Mouse (Mus musculus): Measurements from ENCODE around the gene Fam71f1.

The Fam71f1 gene

DNA sequence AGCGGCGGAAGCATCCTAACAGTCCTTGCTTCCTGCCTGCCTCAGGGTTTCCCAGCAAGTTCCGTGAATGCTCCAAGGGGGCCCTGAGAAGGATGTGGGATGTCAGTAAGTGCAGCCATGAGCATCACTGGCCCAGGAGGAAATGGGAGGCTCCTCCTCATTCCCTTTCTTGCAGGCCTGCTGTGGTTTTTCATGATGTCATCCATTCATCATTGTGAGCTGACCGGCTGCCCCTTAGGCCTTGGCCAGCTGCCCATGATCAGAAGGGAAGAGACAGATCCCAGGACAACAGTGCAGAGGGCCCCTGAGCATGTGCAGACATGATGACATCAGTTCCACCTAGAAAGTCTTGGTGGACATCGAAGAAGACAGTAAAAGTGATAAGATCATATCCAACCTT, at the start of gene Fam71f1:
Gene Fam71f1 (plus strand): TSS at position 262 of the 400 bp plus-strand sequence.
- peak; percentile 88 for DNase-seq (ENCODE audit: low spot score)

DNA sequence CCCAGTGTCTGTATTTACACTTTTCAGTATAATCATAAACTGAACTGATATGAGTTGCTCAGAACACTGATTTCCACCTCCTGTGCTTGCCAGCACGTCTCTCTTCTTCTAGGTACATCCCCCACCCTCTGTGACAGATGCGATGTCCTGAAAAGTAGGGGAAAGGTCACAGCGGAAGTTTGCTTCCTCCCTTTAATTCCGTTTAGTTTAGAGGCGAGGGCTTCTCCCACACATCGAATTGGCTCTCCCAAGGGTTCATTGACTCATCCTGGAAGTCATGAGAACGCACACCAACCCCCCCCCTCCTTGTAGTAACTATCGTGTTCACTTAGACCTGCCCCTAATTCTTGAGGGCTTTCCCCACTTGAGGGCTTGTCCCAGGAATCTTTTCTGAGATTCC, 48.0 kb upstream of the Fam71f1 start:
- DNase-seq (ENCODE audit: low spot score): no peak

DNA sequence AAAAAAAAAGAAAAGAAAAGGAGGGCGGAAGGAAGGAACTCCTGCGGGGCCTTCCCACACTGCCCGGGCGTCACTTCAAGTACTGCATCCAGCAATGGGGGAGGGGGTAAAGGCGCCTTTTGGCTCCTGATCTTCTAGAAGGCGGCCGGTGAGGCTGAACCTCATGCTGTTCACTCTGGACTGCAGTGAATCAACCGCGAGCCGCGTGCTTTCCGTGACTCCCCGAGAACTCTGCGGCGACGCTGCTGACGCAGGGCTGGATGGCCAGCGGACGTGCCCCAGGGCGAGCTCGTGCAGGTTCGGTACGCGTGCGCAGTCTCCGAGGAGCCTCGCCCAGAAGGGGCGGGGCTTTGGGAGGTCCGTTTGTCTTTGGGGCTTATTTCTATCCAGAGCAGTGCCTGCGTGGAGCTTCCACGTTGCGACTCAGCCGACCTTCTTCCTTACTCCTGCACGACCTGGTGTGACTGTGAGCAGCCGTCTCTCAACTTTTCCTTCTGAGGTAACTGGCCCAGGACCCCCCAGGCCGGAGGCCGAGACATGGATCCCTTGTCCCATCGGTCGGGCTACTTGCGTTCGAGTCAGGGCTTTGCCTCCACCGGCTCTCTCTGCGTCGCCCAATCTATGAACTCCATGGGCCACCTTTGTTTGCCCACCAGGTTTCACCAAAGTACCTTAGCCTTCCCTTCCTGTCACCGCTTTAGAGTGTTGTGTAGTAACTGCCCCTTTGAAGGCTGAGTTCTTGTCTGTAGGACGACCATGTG, 46.4 kb upstream of the Fam71f1 start, which contains the start of gene Hilpda:
Gene Hilpda (plus strand): TSS at position 177 of the 761 bp plus-strand sequence.
- DNase-seq (ENCODE audit: low spot score): peak; percentile 97

DNA sequence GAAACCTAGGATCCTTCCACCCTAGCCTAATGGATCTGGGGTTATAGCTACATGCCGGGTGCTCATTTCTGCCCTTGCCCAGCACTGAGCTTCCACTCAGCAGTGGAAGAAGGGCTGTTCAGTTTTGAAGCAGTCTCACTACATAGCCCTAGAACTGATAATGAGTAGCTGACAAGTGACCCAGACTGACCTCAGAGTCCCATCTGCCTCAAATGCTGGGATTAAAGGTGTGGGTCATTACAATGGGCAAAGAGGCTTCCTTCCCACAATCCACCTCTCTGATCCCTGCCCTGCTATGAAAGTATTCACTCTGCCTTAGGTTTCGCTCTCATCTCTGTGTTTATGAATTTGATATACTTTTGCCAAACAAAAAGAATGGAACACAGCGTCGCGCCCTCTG, 42.2 kb upstream of the Fam71f1 start:
- DNase-seq (ENCODE audit: low spot score): no peak

DNA sequence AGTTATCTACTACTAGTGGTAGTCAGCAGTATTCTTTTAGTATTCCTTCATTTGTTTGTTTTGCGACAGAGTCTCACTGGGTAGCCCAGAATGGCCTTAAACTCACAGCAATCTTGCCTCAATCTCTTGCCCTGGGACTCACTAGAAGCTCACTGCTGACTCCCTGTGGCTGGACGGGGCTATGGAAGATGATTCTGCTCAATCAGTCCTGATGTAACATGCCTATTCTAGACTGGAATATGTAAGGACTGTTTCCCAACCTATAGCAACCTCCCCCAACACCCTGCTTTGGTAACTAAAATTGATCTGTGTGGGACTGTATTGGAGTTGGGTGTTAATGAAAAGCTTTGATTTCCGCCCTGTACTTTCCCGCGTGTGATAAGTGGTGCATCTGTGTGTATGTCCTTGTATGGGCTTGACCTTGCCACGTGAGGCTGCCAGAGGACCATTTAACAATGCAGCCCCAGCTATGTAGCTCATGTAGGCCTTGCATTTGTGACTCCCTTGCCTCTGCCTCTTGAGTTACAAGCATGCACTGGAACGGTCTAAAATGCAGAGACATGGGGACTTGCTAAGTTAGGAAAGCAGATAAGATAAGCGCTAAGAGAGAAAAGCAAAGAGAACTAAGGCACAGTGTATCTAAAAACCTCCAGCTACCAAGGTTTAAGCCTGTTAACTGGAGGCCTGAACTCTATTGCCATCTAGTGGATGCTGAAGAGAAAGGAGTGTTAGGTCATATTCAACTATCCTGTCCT, 40.2 kb upstream of the Fam71f1 start:
- DNase-seq (ENCODE audit: low spot score): peak; percentile 86

DNA sequence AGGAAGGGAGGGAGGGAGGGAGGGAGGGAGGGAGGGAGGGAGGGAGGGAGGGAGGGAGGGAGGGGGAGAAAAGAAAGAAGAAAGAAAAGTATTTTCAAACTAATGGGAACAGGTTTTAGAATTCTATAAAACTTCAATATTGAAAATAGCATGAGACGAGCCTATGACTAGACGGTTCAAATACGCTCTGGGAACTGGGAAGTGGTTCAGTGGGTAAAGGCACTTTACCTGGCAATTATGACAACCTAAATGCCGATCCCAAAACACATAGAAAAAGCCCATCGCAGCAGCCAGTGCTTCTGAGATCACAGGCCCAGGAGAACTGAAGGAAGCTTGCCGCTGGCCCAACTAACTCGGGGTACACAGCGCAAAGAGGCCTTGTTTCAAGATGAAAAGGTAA, 39.6 kb upstream of the Fam71f1 start, which contains the start of gene Fam71f2:
Gene Fam71f2 (plus strand): TSS at position 301 of the 400 bp plus-strand sequence.
- no peak for DNase-seq (ENCODE audit: low spot score)

DNA sequence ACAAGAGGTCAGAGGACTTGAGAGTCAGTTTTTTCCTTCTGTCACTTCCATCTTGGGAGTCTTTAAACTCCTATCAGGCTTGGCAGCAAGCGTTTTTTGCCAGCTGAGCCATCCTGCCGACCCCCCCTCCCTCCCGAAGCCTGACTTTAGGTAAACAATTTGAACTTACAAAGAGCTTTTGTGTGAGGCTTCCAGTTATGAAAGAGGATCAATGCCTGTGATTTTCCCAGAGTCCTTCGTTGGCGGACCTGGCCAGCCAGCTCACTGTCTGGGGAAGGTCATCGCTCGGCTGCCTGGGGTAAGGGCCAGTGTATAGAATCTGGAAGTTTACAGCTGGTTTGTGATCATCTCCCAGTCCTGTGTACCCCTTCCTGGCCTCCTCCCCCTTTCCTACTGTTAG, 38.3 kb upstream of the Fam71f1 start:
- DNase-seq (ENCODE audit: low spot score): no peak

DNA sequence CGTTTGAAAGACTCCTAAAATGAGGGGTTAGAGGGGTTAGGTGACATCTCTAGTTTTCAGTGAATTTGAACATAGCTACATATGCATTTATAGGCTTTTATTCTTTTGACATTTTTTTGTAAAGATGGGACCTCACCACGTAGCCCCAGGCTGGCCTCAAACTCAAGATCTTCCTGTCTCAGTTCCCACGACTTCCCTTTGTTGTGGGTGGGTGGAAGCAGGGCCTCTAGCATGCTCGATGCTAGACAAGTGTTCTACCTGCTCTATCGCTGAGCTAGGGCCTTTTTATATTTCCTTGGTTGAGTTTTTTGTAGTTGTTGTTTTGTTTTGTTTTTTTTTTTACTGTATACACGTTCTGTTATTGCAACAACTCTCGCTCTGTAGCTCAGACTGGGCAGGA, 32.1 kb upstream of the Fam71f1 start:
- no peak for DNase-seq (ENCODE audit: low spot score)

DNA sequence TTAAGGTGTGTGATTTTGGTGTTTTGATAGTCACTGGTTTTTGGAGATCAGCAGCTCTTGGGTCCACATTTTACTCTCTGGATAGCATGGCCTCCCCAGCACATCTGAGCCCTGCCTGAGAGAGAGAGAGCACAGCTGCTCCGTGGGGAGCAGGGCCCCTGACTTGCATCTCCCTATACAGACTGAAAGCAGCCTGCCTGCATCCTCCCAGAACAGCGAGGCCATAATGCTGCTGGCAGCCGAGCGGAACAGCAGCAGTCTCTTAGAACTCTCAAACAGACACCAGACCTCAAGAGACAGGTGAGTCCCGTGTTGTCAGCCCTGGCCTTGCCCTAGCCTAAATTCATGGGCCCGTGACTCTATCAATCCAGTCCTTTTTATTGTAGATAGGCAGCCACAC, 31.5 kb upstream of the Fam71f1 start:
- DNase-seq (ENCODE audit: low spot score): no peak

DNA sequence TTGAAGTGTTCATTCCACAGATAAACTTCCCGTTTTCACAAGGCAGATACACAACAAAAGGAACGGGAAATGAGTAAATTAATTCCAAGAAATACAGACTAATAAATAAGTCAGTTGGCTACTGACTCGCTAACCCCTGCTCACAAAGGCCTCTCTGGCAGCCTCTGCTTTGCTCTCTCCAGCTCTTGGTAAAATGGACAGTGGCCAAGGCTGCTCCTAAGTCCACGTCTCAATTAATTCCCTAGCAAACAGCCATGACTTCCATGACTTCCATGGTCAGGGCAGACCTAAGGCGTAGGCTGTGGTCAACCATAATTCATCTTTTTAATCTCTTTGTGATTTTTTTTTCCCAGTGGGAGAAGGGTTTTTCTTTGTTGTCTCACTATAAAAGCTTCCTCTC, 31.0 kb upstream of the Fam71f1 start:
- no peak for DNase-seq (ENCODE audit: low spot score)

DNA sequence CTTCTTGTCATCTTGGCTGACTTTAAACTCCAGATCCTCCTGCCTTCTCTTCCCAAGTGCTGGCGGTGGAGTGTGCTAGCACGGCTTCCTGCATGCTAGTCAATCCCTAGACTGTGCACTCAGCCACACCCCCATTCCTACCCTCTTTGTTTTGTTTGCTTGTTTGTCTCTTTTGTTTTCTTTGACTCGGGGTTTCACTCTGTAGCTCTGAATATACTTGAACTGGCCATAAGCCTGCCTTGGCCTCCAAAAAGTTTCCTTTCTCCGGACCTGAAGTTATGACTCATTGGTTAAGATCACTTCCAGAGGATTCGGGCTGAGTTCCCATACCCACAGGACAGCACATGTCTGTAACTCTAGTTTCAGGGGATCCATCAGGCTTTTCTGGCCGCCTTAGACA, 30.3 kb upstream of the Fam71f1 start:
- DNase-seq (ENCODE audit: low spot score): no peak

DNA sequence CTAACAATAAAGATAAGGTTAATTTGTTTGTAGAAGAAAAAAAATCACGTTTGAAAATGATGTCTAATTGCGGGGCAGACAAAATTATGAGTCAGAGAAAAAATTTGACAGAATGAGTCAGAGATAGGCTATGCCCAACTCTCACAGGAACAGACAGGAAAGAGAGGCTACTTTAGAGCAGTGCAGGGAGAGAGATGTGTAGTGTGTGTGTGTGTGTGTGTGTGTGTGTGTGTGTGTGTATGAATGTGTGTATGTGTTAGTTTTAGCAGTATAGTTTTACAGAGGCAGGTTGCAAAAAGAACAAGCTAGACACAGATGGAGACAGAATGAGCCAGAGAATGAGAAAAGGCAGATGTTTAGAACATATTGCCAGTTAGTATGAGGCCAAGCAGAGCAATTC, 19.8 kb upstream of the Fam71f1 start:
- DNase-seq (ENCODE audit: low spot score): no peak

DNA sequence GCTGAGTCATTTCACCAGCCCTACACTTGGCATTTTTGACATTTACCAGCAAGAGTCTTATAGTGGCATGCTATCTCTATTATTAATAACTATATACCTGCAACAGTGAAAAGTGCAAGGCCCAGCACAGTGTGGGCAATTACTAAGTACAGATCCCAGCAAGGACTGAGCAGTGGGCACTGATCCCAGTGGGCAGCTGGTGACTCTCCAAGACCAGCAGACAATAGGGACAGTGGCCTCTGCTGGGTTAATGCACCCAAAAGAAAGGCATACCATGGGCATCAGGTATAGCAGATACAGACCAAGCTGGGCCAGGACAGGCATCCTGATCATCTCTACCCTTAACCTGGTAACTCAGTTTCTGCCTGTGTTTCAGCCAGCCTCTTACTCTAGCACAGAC, 15.7 kb upstream of the Fam71f1 start:
- DNase-seq (ENCODE audit: low spot score): peak; percentile 13

DNA sequence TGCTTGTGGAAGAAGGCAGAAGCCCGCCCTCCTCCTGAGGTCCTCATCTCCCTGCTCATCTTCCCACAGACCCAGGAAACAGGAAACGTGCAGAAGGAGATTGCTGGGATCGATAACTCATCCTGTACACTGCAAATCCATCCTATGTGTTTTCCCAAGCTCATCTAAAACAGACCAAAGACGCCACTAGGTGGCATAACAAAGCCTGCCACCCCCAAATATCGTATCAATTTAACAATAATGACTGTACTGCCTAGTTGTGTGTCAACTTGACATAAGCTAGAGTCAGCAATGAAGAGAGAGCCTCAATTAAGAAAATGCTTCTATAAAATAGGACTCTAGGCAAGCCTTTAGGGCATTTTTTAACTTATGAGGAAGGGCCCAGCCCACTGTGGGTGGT, 15.2 kb upstream of the Fam71f1 start:
- DNase-seq (ENCODE audit: low spot score): no peak

DNA sequence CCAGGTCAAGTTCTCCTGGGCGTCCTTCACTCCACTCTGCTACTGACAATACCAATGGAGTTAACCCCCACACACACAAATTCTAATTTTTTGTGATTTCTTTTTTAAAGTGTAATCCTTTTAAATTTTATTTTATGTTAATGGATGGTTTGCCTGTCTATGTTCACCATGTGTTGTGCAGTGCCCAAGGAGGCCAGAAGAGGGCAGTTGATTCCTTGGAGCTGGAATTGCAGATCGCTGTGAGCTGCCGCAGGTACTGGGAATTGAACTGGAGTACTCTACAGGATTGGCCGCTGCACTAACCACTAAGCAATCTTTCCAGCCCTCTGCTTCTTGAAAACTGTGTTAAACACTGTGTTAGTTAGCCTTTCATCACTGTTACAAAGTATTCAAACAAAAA, 13.5 kb upstream of the Fam71f1 start:
- DNase-seq (ENCODE audit: low spot score): no peak

DNA sequence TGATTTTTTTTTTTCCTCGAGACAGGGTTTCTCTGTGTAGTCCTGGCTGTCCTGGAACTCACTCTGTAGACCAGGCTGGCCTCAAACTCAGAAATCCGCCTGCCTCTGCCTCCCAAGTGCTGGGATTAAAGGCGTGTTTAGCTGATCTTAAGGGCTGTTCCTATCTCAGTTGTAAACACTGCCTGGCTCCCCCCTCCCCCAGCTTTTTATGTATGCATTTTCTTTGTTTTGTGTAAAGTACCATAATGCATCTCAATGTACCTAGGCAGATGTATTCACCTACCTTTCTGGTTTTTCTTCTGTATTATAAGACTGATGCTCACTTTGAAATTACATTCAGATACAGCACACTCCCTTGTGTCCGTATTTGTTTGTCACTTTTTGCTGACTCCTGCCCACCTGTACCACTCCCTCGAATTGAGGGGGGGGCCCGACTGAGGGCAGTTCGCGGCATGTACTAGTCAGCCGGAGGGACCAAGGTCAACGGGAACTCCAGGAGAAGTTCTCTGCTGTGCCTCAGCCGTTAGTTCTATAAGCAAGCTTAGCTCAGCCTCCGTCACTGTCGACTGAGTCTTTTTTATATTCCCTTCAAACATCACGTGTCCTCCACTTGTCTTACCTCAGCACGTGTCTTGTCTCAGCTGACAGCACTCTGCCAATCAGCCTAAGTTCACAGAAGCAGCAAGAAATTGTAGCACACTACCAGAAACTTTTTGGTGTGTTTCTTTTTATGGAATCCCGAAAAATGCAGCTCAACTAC, 9.9 kb upstream of the Fam71f1 start:
- no peak for DNase-seq (ENCODE audit: low spot score)

DNA sequence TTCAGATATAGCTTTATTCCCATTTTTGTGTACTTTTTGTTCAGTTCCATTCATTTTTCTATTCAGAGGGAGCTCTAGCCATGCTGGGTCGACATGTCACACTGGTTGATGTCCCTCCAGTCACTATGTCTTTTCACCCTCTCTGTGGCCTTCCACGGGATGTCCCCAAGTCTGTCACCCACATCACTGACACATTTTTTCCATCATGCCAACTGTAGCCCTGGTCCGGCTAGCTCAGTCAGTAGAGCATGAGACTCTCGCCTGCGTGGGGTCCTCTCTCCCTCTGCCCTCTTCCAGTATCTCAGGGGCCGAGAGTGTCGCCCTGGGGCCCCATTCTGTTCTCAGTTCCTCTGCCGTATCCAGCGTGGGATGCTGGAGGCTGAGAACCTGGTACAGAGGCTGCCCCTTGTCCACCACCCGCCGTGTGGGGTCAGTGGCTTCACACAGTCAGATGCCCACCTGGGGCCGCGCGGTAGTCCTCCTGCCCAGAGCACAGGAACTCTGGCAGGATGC, 5.2 kb upstream of the Fam71f1 start:
- DNase-seq (ENCODE audit: low spot score): no peak

DNA sequence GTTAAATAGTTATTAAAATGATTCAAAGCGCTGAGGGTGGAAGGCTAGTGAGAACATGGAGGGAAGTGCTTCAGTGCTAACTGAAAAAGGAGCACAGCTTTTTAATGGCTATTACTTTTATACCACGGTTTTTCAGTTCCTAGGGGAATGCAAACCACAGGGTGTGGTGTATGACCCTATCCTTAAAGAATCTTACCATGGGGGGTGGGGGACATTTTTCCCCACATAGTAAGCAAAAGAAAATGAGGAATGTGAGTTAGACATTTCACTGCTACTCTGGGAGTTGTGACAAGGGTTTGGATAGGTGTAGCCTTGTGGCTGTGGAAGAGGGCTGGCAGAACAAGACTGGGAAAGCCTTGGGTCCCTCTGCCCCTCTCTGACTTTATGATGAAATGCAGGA, 1.7 kb upstream of the Fam71f1 start:
- no peak for DNase-seq (ENCODE audit: low spot score)

DNA sequence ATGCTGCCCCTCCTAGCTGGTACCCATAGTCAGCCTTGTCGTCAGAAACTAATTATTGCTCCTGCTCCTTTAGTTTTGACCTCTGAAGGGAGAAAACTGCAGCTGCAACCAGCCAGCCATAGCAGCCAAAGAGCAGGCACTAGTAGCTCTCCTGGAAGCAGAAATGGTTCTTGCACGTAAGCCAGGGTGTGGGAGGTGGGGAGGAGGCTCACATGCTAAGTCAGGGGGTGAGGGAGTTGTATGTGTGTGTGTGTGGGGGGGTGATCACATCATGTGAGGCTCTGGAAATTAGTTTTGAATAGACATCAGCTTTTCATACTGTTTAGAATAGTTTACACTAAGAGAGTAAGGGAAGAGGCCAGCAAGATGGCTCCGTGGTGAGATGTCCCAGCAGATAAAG, 999 bp upstream of the Fam71f1 start:
- no peak for DNase-seq (ENCODE audit: low spot score)

DNA sequence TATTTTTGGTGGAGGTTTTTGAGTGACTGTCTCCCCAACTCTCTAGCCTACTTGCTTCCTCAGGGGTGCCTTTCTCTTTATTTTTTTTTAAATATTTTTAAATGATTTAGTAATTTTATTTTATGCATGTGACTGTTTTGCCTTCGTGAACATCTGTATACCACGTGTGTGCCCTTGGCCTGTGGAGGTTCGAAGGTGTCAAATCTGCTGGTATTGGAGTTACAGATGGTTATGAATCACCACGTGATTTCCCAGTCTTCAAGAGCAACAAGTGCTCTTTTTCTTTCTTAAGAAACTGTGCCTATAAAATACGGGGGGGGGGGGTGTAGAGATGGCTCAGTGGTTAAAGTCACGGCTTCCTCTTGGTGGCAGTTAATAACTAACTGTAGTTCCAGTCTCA, 2.6 kb downstream of the Fam71f1 start:
- DNase-seq (ENCODE audit: low spot score): no peak

DNA sequence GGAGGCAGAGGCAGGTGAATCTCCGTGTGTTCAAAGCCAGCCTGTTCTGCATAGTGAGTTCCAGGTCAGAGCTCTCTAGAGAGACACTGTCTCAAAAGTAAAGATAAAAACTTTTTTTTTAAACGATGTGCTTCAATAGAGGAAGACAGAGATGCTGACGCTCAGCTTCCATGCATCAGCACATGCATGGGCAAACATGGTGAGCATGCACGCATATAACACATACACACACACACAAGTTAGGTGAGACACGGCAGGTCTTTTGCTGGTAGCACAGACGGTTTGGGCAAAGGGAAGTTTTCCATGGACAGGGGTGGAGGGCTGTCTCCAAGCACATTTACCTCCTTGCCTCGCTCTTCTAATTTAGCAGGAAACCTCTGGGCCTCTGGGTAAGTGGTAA, 3.2 kb downstream of the Fam71f1 start:
- DNase-seq (ENCODE audit: low spot score): no peak

DNA sequence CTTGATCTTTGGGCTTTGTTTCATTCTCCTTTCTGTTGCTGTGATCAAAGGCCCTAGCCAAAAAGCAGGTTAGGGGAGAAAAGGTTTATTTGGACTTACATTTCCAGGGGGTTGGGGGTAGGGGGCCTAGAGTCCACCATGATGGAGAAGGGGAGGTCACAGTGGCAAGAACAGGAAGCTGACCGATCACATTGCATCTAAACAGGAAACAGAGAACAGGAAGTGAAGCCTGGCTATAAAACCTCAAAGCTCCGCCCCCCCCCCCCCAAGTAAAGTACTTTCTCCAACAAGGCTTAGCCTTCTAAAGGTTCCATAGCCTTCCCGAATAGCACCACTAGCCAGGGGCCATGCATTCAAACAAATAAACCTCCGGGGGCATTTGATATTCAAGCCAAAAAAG, 3.8 kb downstream of the Fam71f1 start:
- DNase-seq (ENCODE audit: low spot score): no peak

DNA sequence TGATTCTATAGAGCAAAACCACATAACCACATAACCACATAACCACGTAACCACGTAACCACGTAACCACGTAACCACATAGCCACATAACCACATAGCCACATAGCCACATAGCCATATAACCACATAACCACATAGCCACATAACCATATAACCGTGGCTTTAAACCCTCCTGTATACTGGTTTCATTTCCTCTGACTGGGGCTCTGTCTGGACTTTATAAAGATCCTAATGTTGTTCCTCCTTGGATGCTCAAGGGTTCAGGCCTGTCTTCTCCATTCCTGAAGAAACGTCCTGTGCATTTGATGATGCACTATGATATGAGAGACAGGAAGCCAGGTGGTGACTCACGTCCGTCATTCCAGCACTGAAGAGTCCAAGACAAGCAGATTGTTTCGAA, 8.0 kb downstream of the Fam71f1 start:
- DNase-seq (ENCODE audit: low spot score): no peak
